Mouse (Mus musculus): ENCODE data around the gene Ogdh. TPM values are rescaled to one million over a fixed set of nuclear protein-coding genes. Genes with fewer than 3 reads are reported as not detected.

Ogdh gene
- total and polyA plus RNA-seq, 3 experiments = 91.8 to 118 (median 94.9) TPM

GRCm38 (mm10) chr11:6305943-6306430, 14.6 kb downstream of the Ogdh start:
- peaks cover 0 to 25% of the 10 kb centered on the region in 2 experiments; a peak in 3 of 4 replicates for H3K36me3 ChIP-seq (ENCODE audit: control insufficient read depth in 1 of 2, insufficient read depth in 2 of 2, low read length in 2 of 2)
- TF ChIP-seq CHD1 (IDR thresholded peaks at IDR 0.05; ENCODE audit: low read depth, low read length) = no peak
- TF ChIP-seq NRF1 (IDR thresholded peaks at IDR 0.05; ENCODE audit: insufficient read depth, low read depth, low read length, poor library complexity, severe bottlenecking) = no peak
- peak; percentile 33; the same call in 1 of the 2 replicates for TF ChIP-seq USF1 (IDR thresholded peaks at IDR 0.05; ENCODE audit: low read depth, low read length)
- no peak for TF ChIP-seq POLR2AphosphoS5 (IDR thresholded peaks at IDR 0.05; ENCODE audit: borderline replicate concordance, low read depth, low read length)
- TF ChIP-seq GATA1 (IDR thresholded peaks at IDR 0.05; ENCODE audit: low read depth, low read length) = no peak
- TF ChIP-seq SIN3A (IDR thresholded peaks at IDR 0.05; ENCODE audit: low read length) = no peak
- no peak for TF ChIP-seq MAX (IDR thresholded peaks at IDR 0.05; ENCODE audit: low read length)
- TF ChIP-seq EP300 (IDR thresholded peaks at IDR 0.05; ENCODE audit: low read depth in 1 of 2, low read length in 2 of 2) = 0 out of 4 replicates have a peak, but pooled peaks of 1 of the 2 experiments have one; percentile 14
- TF ChIP-seq MXI1 (IDR thresholded peaks at IDR 0.05; ENCODE audit: low read depth, low read length) = 0 out of 2 replicates have a peak, but pooled peaks have one; percentile 23
- no peak for TF ChIP-seq USF2 (IDR thresholded peaks at IDR 0.05; ENCODE audit: borderline replicate concordance in 1 of 2, insufficient read depth in 1 of 2, low read depth in 1 of 2, low read length in 2 of 2)
- TF ChIP-seq MYC (IDR thresholded peaks at IDR 0.05; ENCODE audit: low read depth, low read length) = no peak

GRCm38 (mm10) chr11:6308181-6308580, 16.7 kb downstream of the Ogdh start:
- Histone ChIP-seq H3K4me3 (ENCODE audit: control insufficient read depth in 1 of 2, insufficient read depth in 1 of 2, low read depth in 2 of 2, low read length in 2 of 2) (no peak overlapping the region), H3K9ac (ENCODE audit: control insufficient read depth, low read depth, low read length, poor library complexity, severe bottlenecking) (no peak overlapping the region), H3K4me1 (ENCODE audit: control insufficient read depth in 1 of 2, insufficient read depth in 2 of 2, low read length in 2 of 2) (peaks cover 0 to 3% of the 10 kb centered on the region in 2 experiments; a peak in 1 of 4 replicates), H3K79me2 (ENCODE audit: control insufficient read depth, insufficient read depth, low read length, poor library complexity) (peaks cover 2% of the 10 kb centered on the region; the same call in 1 of the 2 replicates), H3K27me3 (ENCODE audit: control insufficient read depth in 1 of 2, insufficient read depth in 2 of 2, low read length in 2 of 2) (no peaks in the 10 kb centered on the region), H3K9me3 (replicated peaks; ENCODE audit: insufficient read depth, low read length) (no peaks in the 10 kb centered on the region), H3K27ac (ENCODE audit: control insufficient read depth, low read depth, low read length) (no peak overlapping the region), H3K36me3 (ENCODE audit: control insufficient read depth in 1 of 2, insufficient read depth in 2 of 2, low read length in 2 of 2) (peaks cover 0 to 28% of the 10 kb centered on the region in 2 experiments; a peak in 3 of 4 replicates)
- DNase-seq (ENCODE audit: low read depth, low spot score) = no peak
- TF ChIP-seq POLR2A (IDR thresholded peaks at IDR 0.05; ENCODE audit: control insufficient read depth in 1 of 2, insufficient read depth in 1 of 2, low read depth in 1 of 2, low read length in 2 of 2, poor library complexity in 1 of 2) (no peak), USF1 (IDR thresholded peaks at IDR 0.05; ENCODE audit: low read depth, low read length) (no peak), CTCF (IDR thresholded peaks at IDR 0.05 in 2 of 3, conservative IDR thresholded peaks at IDR 0.05 in 1 of 3; ENCODE audit: control insufficient read depth in 1 of 3, insufficient read depth in 1 of 3, low read depth in 2 of 3, low read length in 3 of 3, poor library complexity in 1 of 3, severe bottlenecking in 1 of 3) (no peak), ETS1 (IDR thresholded peaks at IDR 0.05; ENCODE audit: low read depth, low read length) (no peak), GABPA (IDR thresholded peaks at IDR 0.05; ENCODE audit: low read depth, low read length) (no peak)

More at GRCm38 (mm10) chr11:6305943-6306430, 14.6 kb downstream of the Ogdh start:
- Histone ChIP-seq H3K79me2 (ENCODE audit: control insufficient read depth, insufficient read depth, low read length, poor library complexity) (no peaks in the 10 kb centered on the region), H3K27ac (ENCODE audit: control insufficient read depth, low read depth, low read length) (no peak overlapping the region), H3K4me3 (ENCODE audit: control insufficient read depth in 1 of 2, insufficient read depth in 1 of 2, low read depth in 2 of 2, low read length in 2 of 2) (no peak overlapping the region), H3K9me3 (replicated peaks; ENCODE audit: insufficient read depth, low read length) (no peaks in the 10 kb centered on the region), H3K27me3 (ENCODE audit: control insufficient read depth in 1 of 2, insufficient read depth in 2 of 2, low read length in 2 of 2) (no peaks in the 10 kb centered on the region), H3K4me1 (ENCODE audit: control insufficient read depth in 1 of 2, insufficient read depth in 2 of 2, low read length in 2 of 2) (peaks cover 0 to 3% of the 10 kb centered on the region in 2 experiments; a peak in 1 of 4 replicates), H3K9ac (ENCODE audit: control insufficient read depth, low read depth, low read length, poor library complexity, severe bottlenecking) (no peak overlapping the region)
- DNase-seq (ENCODE audit: low read depth, low spot score) = no peak
